ENCODE assay signal across 9 mouse cellular contexts in the genomic region with DNA sequence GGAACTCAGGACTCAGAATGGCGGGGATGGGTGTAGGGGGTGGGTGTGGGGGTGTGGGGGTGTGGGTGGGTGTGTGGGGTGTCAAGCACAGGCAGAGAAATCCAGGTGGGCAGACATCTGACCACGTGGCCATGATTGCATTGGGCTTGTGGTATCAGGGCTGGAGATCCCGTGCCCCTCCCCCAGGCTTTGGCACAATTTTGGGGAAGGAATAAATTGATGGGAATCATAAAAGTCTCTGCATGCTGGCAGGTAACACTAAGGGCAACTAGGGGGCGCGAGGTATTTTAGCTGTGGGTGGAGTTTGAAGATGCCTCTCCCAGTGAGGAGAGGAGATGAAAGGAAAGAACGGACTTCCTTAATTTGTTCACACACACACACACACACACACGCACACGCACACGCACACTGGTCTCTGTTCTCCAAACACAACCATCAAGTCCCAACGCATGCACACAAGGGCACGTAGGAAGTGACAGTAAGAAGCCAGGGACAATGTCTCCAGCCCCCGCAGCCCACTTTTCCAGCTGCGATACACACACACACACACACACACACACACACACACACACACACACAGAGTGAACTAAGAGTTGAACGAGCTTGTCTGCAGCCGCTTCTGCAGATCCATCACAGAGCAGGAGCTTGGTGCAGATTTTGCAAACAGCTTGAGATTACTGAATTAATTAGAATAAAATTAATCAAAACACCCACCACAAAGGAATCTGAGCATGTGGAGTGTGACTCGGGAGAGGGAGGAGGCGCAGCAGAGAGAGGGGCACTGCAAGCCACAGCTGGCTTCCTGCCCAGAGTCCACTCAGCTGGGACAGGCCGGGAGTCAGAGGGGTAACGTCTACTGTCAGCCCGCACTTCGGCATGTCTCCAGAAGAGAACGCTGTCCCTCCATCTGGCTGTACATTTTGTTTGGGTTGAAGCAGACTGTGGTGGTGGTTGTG. TPM values are rescaled to one million over a fixed set of nuclear protein-coding genes. Genes with fewer than 3 reads are reported as not detected.
DNase-seq lines count a peak whose midpoint lies in the region; ATAC-seq and TF ChIP-seq lines count a peak whose summit lies in the region.
"Had no signal": no experiment of that assay in that cellular context is flagged by ENCODE, and none has a peak within 500 bp of the region (broad histone marks: within the 10 kb centered on the region; RNA-seq: fewer than 3 reads in every experiment).

No protein-coding gene starts in this region.

- H3K9me3 ChIP-seq in lung, postnatal 0 days (ENCODE audit: low read length) = no peaks in the 10 kb centered on the region

- no peak overlapping the region for H3K4me2 ChIP-seq in lung, postnatal 0 days (replicated peaks; ENCODE audit: low read depth, low read length)

- peak; percentile 77 for ATAC-seq in lung, postnatal 0 days

- 28% methylated on average over 22 of the region's 22 CpGs for WGBS in cerebellum, adult 2 months
- 17% methylated on average over 20 of the region's 22 CpGs for WGBS in lung, postnatal 0 days

- TF ChIP-seq EP300 in lung, postnatal 0 days (IDR thresholded peaks at IDR 0.05) = no peak

- intact Hi-C loops in heart, postnatal 10 days (cut with DNase I) = no loop called here
- intact Hi-C loops in gastrocnemius, adult 2 months (cut with DNase I) = no loop called here

- H3K4me1 ChIP-seq in cerebellum, adult 2 months (ENCODE audit: control insufficient read depth, insufficient read depth, low read length) = peaks cover 5% of the 10 kb centered on the region
- no peaks in the 10 kb centered on the region for H3K4me1 ChIP-seq in lung, postnatal 0 days (ENCODE audit: insufficient read depth, low read depth, low read length)

- no peak for TF ChIP-seq CTCF in cerebellum, adult 2 months (IDR thresholded peaks at IDR 0.05; ENCODE audit: borderline replicate concordance, insufficient read depth, low read depth, low read length)
- TF ChIP-seq CTCF in lung, postnatal 0 days (IDR thresholded peaks at IDR 0.05) = peak; percentile 63
- no peak for TF ChIP-seq CTCF in gastrocnemius, adult 2 months (IDR thresholded peaks at IDR 0.05)

- no peak for TF ChIP-seq POLR2A in cerebellum, adult 2 months (IDR thresholded peaks at IDR 0.05; ENCODE audit: borderline replicate concordance, insufficient read depth, low read length)

- no peak overlapping the region for H3K9ac ChIP-seq in lung, postnatal 0 days (replicated peaks; ENCODE audit: low read depth)

- DNase-seq in cerebellum, postnatal 14 days = peak; percentile 39 to 70
- no peak for DNase-seq in cerebellum, adult 2 months
- peak; percentile 75 for DNase-seq in MN1 (ENCODE audit: low spot score)
- DNase-seq in heart, postnatal 10 days = peak; percentile 59 to 69
- peak; percentile 77 to 81 for DNase-seq in kidney, postnatal 25 days
- peak; percentile 83 for DNase-seq in lung, postnatal 0 days (ENCODE audit: low spot score)
- peak; percentile 70 for DNase-seq in right cerebral cortex, postnatal 4 days
- DNase-seq in gastrocnemius, adult 2 months = no peak

- no peak overlapping the region for H3K4me3 ChIP-seq in cerebellum, adult 2 months (replicated peaks; ENCODE audit: insufficient read depth, low read depth, low read length)
- H3K4me3 ChIP-seq in lung, postnatal 0 days (ENCODE audit: low read depth, low read length) = peak overlapping the region; percentile 1; the same call in 1 of the 2 replicates
- no peak overlapping the region for H3K4me3 ChIP-seq in gastrocnemius, adult 2 months
- H3K4me3 ChIP-seq: myocyte had no signal

- H3K36me3 ChIP-seq in lung, postnatal 0 days (ENCODE audit: insufficient read depth, low read length) = no peaks in the 10 kb centered on the region

- H3K27me3 ChIP-seq in cerebellum, adult 2 months (ENCODE audit: control insufficient read depth, insufficient read depth, low read length) = no peaks in the 10 kb centered on the region
- no peaks in the 10 kb centered on the region for H3K27me3 ChIP-seq in lung, postnatal 0 days (replicated peaks; ENCODE audit: insufficient read depth, low read length)

- H3K27ac ChIP-seq in cerebellum, adult 2 months (ENCODE audit: insufficient read depth, low read length) = no peak overlapping the region
- H3K27ac ChIP-seq in lung, postnatal 0 days (ENCODE audit: low read length) = no peak overlapping the region
- no peak overlapping the region for H3K27ac ChIP-seq in gastrocnemius, adult 2 months

RNA-seq across cellular contexts. Expression of a gene that starts 21.3 kb away (rescaled TPM):
- 25.9 and 26.2 TPM in 2 replicates for polyA plus RNA-seq in cerebellum, adult 2 months (2012; rRNA removed)
- 10 to 100 TPM; 15.9 to 17.1 TPM for total RNA-seq in heart, postnatal 10 days (2021)
- 4.1 and 4.9 TPM in 2 replicates for polyA plus RNA-seq in lung, postnatal 0 days (2015; fragmentation: Nextera tagmentation; extraction: Ambion mirVana)
- 1 to 10 TPM; 6.3 to 7.8 TPM for total RNA-seq in gastrocnemius, adult 2 months (2021)

Comparison
In these comparisons a context has a peak if more than half of its experiments do, and no peak if none do; other contexts are left out.
1. DNase-seq: peak in cerebellum, postnatal 14 days (2 of 2), MN1 (single experiment), heart, postnatal 10 days (2 of 2), kidney, postnatal 25 days (2 of 2), lung, postnatal 0 days (single experiment) and right cerebral cortex, postnatal 4 days (single experiment); none in cerebellum, adult 2 months (0 of 2) and gastrocnemius, adult 2 months (single experiment).